Mouse (Mus musculus) forebrain, postnatal 0 days (tissue): Measurements from ENCODE around the gene Dapk2. TPM values are rescaled to one million over a fixed set of nuclear protein-coding genes. Genes with fewer than 3 reads are reported as not detected.
A peak's percentile ranks its signal among the peaks of the same experiment; 100 is the strongest.

Experiments
- ATAC-seq: fragments of 200-750 bp; cut with Nextera tagmentation; 2 replicates; pipeline ENCODE4 v1.8.0; 2017; ENCODE audit warnings: mild to moderate bottlenecking, moderate library complexity
- DNase-seq: peaks from one replicate; pipeline ENCODE4 v3.0.0-alpha.2; 2015
- H3K27ac ChIP-seq: fragments of 300-500 bp; sonication (generic); 2 replicates; pipeline ENCODE4 v1.5.1; 2014; ENCODE audit warnings: low read depth, mild to moderate bottlenecking, antibody characterized with exemption, low read length, moderate library complexity, mixed read lengths
- H3K27me3 ChIP-seq: fragments of 300-500 bp; sonication (generic); 2 replicates; pipeline ENCODE4 v1.6.1; 2014; ENCODE audit warnings: mild to moderate bottlenecking, low read length, mixed read lengths; ENCODE audit not compliant: insufficient read depth
- H3K36me3 ChIP-seq: fragments of 300-500 bp; sonication (generic); 2 replicates; pipeline ENCODE4 v1.6.1; 2014; ENCODE audit warnings: mild to moderate bottlenecking, moderate library complexity; ENCODE audit not compliant: insufficient read depth
- H3K4me1 ChIP-seq: fragments of 300-500 bp; sonication (generic); 2 replicates; pipeline ENCODE4 v1.6.1; 2014; ENCODE audit warnings: antibody characterized with exemption; ENCODE audit not compliant: insufficient read depth
- H3K4me2 ChIP-seq: fragments of 300-500 bp; sonication (generic); 2 replicates; pipeline ENCODE4 v1.6.1; 2014; ENCODE audit warnings: low read depth, mild to moderate bottlenecking, moderate library complexity
- H3K4me3 ChIP-seq: fragments of 300-500 bp; sonication (generic); 2 replicates; pipeline ENCODE4 v1.5.1; 2014; ENCODE audit warnings: low read depth, low read length, mixed read lengths
- H3K9ac ChIP-seq: fragments of 300-500 bp; sonication (generic); 2 replicates; pipeline ENCODE4 v1.6.1; 2014; ENCODE audit warnings: mild to moderate bottlenecking
- H3K9me3 ChIP-seq: fragments of 300-500 bp; sonication (generic); 2 replicates; pipeline ENCODE4 v1.6.1; 2016; ENCODE audit warnings: low read length
- CTCF ChIP-seq: sonication (generic); IDR thresholded peaks from 2 replicates; pipeline ENCODE4 v1.5.1; 2016; ENCODE audit warnings: antibody characterized with exemption, control low read depth, low read depth
- WGBS: fragments of 180-500 bp; shearing (Covaris S2); extraction: QIAGEN DNeasy Blood & Tissue Kit; methylation state at CpG from one replicate; pipeline ENCODE4 v1.1.7; 2014; 5-methylcytosine and 5-hydroxymethylcytosine counted together
- polyA plus RNA-seq: library from polyadenylated mRNA; unstranded; fragments of >200 nt; fragmentation: Nextera tagmentation; extraction: Ambion mirVana; gene quantifications from 2 replicates; pipeline ENCODE4 v1.2.1, GENCODE M21; 2015
- total RNA-seq: library from RNA; depleted of rRNA; stranded (reverse); fragments of >200 nt; gene quantifications from 2 replicates; pipeline ENCODE4 v1.2.3, GENCODE M21; 2014

The Dapk2 gene
- total and polyA plus RNA-seq, 2 experiments from 2014 or later = 1.5 to 3.4 TPM

DNA sequence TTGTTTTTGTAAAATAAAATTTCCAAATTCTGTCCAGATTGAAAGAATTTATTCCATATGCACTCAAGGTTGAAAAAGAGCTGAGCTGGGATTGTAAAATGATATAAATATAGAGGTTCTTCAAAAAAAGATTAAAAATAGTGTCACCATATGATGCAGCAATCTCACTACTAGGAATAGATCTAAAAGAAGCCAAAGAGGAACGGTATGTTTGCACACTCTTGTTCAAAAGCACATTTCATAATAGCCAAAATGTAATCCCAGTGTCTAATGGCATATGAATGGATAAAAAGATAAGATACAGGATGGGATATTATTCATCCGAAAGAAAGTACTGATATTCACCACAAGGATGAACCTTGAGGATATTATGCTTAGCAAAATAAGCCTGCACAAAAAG is 38.5 kb upstream of the Dapk2 start:
- ATAC-seq (no peak), DNase-seq (no peak)
- no peak overlapping the region for H3K9ac ChIP-seq
- peak; percentile 17; the same call in 1 of the 2 replicates for TF ChIP-seq CTCF
- H3K36me3 ChIP-seq = peaks cover 2% of the 10 kb centered on the region; the same call in 1 of the 2 replicates
- H3K4me3 ChIP-seq = no peak overlapping the region
- no peaks in the 10 kb centered on the region for H3K4me1 ChIP-seq
- no peak overlapping the region for H3K4me2 ChIP-seq
- H3K27me3 ChIP-seq = no peaks in the 10 kb centered on the region
- H3K9me3 ChIP-seq = no peaks in the 10 kb centered on the region
- 78% methylated on average over 2 of the region's 2 CpGs for WGBS
- no peak overlapping the region for H3K27ac ChIP-seq

DNA sequence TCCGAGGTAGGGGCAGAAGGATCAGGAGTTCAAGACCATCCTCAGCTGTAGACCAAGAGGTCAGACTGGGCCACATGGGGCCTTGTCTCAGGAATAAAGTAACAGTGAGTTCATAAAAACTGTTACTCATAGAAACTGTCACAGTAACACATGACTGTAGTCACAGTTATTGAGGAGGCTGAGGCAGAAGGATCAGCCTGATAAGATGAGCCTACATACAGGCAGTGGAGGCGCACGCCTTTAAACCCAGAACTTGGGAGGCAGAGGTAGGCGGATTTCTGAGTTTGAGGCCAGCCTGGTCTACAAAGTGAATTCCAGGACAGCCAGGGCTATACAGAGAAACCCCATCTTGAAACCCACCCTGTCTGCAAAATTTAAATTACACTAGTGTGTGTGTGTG is 37.9 kb upstream of the Dapk2 start:
- no peak overlapping the region for H3K9ac ChIP-seq
- no peak overlapping the region for H3K27ac ChIP-seq
- no peak overlapping the region for H3K4me2 ChIP-seq
- H3K27me3 ChIP-seq = no peaks in the 10 kb centered on the region
- H3K36me3 ChIP-seq = no peaks in the 10 kb centered on the region; the same call in 1 of the 2 replicates
- no peak overlapping the region for H3K4me3 ChIP-seq
- DNase-seq = no peak
- no peaks in the 10 kb centered on the region for H3K9me3 ChIP-seq
- WGBS = 95% methylated on average over 4 of the region's 4 CpGs
- no peak for TF ChIP-seq CTCF
- no peaks in the 10 kb centered on the region for H3K4me1 ChIP-seq
- ATAC-seq = no peak

DNA sequence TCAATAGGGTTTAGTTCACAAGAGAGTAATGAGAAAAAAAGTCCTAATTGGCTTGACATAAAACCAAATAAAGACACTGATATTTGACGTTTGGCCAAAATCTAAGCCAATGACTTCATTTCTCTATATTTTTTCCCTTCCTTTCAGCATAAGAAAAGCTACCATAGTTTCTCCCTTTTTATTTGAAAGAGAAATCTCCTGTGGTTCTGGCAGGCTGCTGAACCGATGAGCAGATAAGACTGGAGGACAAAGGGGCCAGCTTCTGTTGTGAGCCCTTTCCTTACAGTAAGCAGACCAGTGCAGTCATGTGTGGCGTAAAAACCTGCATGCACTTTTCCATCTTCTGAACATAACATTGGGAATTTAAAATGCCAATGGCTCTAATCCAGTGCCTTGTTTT is 37.1 kb upstream of the Dapk2 start:
- no peak for DNase-seq

DNA sequence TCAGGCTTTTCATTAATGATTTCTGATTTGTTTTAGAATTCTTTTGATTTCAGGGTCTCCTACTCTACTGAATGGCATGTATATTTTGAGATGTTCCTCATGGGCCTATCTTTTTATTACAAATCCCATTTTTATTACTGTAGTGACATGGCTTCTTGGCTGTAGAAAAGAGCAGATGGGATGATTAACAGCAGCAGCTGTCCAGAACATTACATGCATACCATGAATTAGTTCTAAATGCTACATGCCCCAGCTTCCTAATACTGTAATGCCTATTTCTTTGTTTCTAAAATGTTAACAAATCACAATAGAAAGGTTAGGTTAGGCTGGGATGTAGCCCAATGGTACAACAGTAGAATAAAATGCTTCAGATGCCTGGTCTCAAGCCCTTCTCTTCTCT is 36.6 kb upstream of the Dapk2 start:
- no peak for DNase-seq

More for the DNA sequence above, 37.1 kb upstream of the Dapk2 start:
- Histone ChIP-seq H3K4me3 (no peak overlapping the region), H3K9me3 (no peaks in the 10 kb centered on the region), H3K27me3 (no peaks in the 10 kb centered on the region), H3K27ac (no peak overlapping the region), H3K9ac (no peak overlapping the region), H3K4me2 (no peak overlapping the region), H3K36me3 (no peaks in the 10 kb centered on the region), H3K4me1 (no peaks in the 10 kb centered on the region)
- TF ChIP-seq CTCF = no peak
- WGBS = 45% methylated on average over 3 of the region's 3 CpGs
- ATAC-seq = no peak

DNA sequence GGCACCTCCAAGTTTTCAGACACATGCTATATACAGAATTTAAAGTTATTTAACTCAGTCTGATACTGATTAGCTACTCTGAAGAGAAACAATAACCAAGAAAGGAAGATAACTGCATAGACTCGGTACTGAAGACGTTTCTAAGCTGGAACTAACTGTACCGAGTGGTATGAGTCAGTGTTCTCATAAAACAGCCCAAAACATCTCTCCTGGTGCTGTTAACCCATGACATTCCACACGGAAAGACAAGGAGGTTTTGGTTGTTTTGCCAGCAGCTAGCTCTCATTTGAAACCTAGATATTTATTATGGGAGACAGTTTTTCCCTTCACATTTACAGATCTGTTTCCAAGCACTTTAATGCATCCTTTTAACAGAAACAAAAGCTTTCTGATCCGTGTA is 34.4 kb upstream of the Dapk2 start:
- no peak overlapping the region for H3K27ac ChIP-seq
- WGBS = 6% methylated on average over 5 of the region's 5 CpGs

More for the DNA sequence above, 36.6 kb upstream of the Dapk2 start:
- Histone ChIP-seq H3K9ac (no peak overlapping the region), H3K27ac (no peak overlapping the region), H3K4me1 (no peaks in the 10 kb centered on the region), H3K9me3 (no peaks in the 10 kb centered on the region), H3K4me3 (no peak overlapping the region), H3K36me3 (no peaks in the 10 kb centered on the region), H3K27me3 (no peaks in the 10 kb centered on the region), H3K4me2 (no peak overlapping the region)
- ATAC-seq = no peak
- TF ChIP-seq CTCF = no peak

DNA sequence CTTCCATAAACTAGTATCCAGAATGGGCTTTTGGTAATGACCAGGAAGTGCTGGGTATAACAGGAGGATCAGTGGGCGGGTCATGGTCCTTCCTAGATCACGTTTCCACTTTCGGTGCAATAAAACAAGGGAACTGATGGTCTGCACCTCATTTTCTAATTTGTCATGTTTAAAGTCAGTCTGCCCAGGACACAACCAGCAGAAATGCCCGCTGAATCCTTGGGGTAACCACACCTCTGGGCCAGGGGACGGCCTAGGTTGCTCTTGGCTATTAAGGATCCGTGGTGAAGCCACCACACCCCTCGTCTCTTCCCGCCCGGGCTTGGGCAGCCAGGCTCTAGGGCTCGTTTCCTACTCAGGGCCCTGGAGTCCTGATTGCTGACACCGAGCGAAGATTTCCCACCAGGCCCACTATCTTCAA is 33.9 kb upstream of the Dapk2 start:
- DNase-seq = no peak

More for the DNA sequence above, 34.4 kb upstream of the Dapk2 start:
- Histone ChIP-seq H3K9ac (peak overlapping the region; percentile 85), H3K9me3 (no peaks in the 10 kb centered on the region), H3K4me2 (peak overlapping the region; percentile 51), H3K4me1 (peaks cover 5% of the 10 kb centered on the region), H3K27me3 (no peaks in the 10 kb centered on the region), H3K36me3 (no peaks in the 10 kb centered on the region), H3K4me3 (peak overlapping the region; percentile 71)
- ATAC-seq = no peak
- no peak for DNase-seq
- no peak for TF ChIP-seq CTCF

DNA sequence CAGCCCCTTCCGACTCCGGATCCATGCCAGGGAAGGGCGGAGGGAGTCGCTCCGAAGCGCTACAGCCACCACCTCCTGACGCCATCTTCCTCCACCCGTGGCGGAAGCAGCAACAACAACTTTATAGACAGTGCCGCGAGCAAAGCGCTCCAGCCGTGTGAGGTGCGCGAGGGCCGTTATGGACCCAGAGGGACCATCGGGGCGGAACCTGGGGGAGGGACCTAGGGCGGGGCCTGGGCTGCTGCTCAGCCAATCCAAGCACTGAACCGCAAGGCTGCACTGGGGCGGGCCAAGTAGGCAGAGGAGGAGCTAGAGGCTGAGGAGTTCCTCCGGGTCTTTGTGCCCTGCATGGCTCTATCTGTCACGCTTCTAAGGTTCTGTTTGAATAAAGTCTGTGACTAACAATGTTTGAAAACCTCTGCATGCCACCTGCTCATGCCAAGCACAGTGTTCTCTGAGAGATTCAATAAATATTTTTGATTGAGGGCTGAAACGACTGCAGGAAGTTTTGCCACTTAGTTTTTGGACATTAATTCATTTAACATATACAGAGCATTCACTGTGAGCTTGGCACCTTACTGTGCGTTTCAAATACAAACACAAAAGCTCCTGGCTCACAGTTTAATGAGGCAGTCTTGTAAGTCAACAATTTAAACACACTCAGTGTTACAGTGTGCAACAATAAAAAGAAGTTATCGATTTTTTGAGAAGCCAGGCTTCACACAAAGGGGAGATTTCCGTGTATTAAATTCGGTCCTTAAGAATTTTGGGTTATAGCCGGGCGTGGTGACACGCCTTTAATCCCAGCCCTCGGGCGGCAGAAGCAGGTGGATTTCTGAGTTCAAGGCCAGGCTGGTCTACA is 33.1 kb upstream of the Dapk2 start:
- WGBS = 11% methylated on average over 33 of the region's 33 CpGs
- no peaks in the 10 kb centered on the region for H3K27me3 ChIP-seq
- H3K27ac ChIP-seq = peak overlapping the region; percentile 84

More for the DNA sequence above, 33.9 kb upstream of the Dapk2 start:
- H3K4me2 ChIP-seq = peak overlapping the region; percentile 51
- peak overlapping the region; percentile 84 for H3K27ac ChIP-seq
- H3K9me3 ChIP-seq = no peaks in the 10 kb centered on the region
- H3K27me3 ChIP-seq = no peaks in the 10 kb centered on the region
- H3K4me3 ChIP-seq = peak overlapping the region; percentile 71
- H3K9ac ChIP-seq = peak overlapping the region; percentile 85
- H3K36me3 ChIP-seq = no peaks in the 10 kb centered on the region
- WGBS = under 1% methylated on average over 12 of the region's 12 CpGs
- peak; percentile 11 for ATAC-seq
- no peak for TF ChIP-seq CTCF
- peaks cover 5% of the 10 kb centered on the region for H3K4me1 ChIP-seq

More for the DNA sequence above, 33.1 kb upstream of the Dapk2 start:
- peak overlapping the region; percentile 71 for H3K4me3 ChIP-seq
- TF ChIP-seq CTCF = peak; percentile 28; the same call in 1 of the 2 replicates
- ATAC-seq = peak; percentile 99
- peaks cover 5% of the 10 kb centered on the region for H3K4me1 ChIP-seq
- no peaks in the 10 kb centered on the region for H3K36me3 ChIP-seq
- peak overlapping the region; percentile 51 for H3K4me2 ChIP-seq
- H3K9ac ChIP-seq = peak overlapping the region; percentile 85
- no peaks in the 10 kb centered on the region for H3K9me3 ChIP-seq
- DNase-seq = peak; percentile 97
